In the genomic region with DNA sequence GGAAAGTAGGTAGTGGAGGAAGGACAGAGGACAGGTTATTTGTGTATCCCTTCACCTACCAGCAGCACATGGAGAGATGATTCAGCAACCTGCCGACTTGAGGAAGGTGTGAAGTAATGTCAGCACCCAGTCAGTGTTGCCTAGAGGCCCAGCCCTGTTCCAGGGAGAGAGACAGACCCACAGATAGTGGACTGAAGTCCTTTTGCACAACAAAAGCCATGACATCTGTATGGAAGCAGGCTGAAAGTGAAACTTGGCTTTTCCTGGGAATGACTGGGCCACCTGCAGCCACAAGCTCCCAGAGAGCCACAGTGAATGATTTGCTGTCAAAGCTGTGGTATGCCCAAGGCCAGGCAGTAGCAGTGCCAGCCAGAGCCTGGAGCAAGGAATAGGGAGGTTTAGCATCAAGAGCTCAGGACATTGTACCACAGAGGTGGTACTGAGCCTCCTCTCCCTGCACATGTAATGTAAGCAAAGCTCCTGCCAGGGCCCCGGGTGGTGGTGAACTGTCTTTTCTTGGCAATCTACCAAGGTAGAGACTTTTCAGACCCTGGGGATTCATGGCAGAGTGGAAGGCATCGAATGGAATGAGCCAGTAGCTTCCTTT, we compare ENCODE assay signal across 11 mouse cellular contexts. TPM values are rescaled to one million over a fixed set of nuclear protein-coding genes. Genes with fewer than 3 reads are reported as not detected.
A peak's percentile ranks its signal among the peaks of the same experiment; 100 is the strongest.
DNase-seq lines count a peak whose midpoint lies in the region; ATAC-seq lines count a peak whose summit lies in the region.
"Had no signal": no experiment of that assay in that cellular context is flagged by ENCODE, and none has a peak within 500 bp of the region (broad histone marks: within the 10 kb centered on the region; RNA-seq: fewer than 3 reads in every experiment).

No protein-coding gene starts in this region.

- H3K4me3 ChIP-seq in hindbrain, embryonic 12.5 days = no peak overlapping the region
- no peak overlapping the region for H3K4me3 ChIP-seq in hindbrain, embryonic 16.5 days (ENCODE audit: low read length)
- H3K4me3 ChIP-seq in intestine, embryonic 16.5 days (ENCODE audit: low read length) = no peak overlapping the region

- no peaks in the 10 kb centered on the region for H3K9me3 ChIP-seq in hindbrain, embryonic 12.5 days (replicated peaks)
- no peaks in the 10 kb centered on the region for H3K9me3 ChIP-seq in hindbrain, embryonic 16.5 days (ENCODE audit: control insufficient read depth, low read length)
- H3K9me3 ChIP-seq in intestine, embryonic 16.5 days (ENCODE audit: control insufficient read depth, low read length) = no peaks in the 10 kb centered on the region
- H3K9me3 ChIP-seq: G1E had no signal

- no peak for ATAC-seq in hindbrain, embryonic 12.5 days (ENCODE audit: low FRiP score)
- ATAC-seq in hindbrain, embryonic 16.5 days = no peak
- no peak for ATAC-seq in intestine, embryonic 16.5 days

- H3K36me3 ChIP-seq in hindbrain, embryonic 12.5 days = no peaks in the 10 kb centered on the region
- no peaks in the 10 kb centered on the region for H3K36me3 ChIP-seq in hindbrain, embryonic 16.5 days (ENCODE audit: control insufficient read depth, insufficient read depth, low read length)
- H3K36me3 ChIP-seq in intestine, embryonic 16.5 days (ENCODE audit: control insufficient read depth, insufficient read depth, low read length) = no peaks in the 10 kb centered on the region
- H3K36me3 ChIP-seq: G1E had no signal

- peak; percentile 68 for DNase-seq in 3T3-L1 (ENCODE audit: low read depth, low spot score)
- peak; percentile 44 for DNase-seq in ZHBTc4 (ENCODE audit: low read depth, low spot score)
- no peak for DNase-seq in kidney, adult 11 months
- DNase-seq in ovary, postnatal 10 days (ENCODE audit: low spot score) = no peak
- DNase-seq in layer of hippocampus, postnatal 10 days (ENCODE audit: low spot score in 2 of 2) = no peak

- 51% methylated on average over 3 of the region's 3 CpGs for WGBS in hindbrain, embryonic 12.5 days
- WGBS in hindbrain, embryonic 16.5 days = 28% methylated on average over 3 of the region's 3 CpGs
- WGBS in intestine, embryonic 16.5 days = 43% methylated on average over 3 of the region's 3 CpGs

- peaks cover 6% of the 10 kb centered on the region for H3K27me3 ChIP-seq in hindbrain, embryonic 12.5 days
- no peaks in the 10 kb centered on the region for H3K27me3 ChIP-seq in hindbrain, embryonic 16.5 days (replicated peaks; ENCODE audit: control insufficient read depth, insufficient read depth, low read length)
- no peaks in the 10 kb centered on the region for H3K27me3 ChIP-seq in intestine, embryonic 16.5 days (replicated peaks; ENCODE audit: control insufficient read depth, insufficient read depth, low read length)

- H3K4me1 ChIP-seq in hindbrain, embryonic 12.5 days = peaks cover 11% of the 10 kb centered on the region; the same call in 1 of the 2 replicates
- peaks cover 8% of the 10 kb centered on the region for H3K4me1 ChIP-seq in hindbrain, embryonic 16.5 days (ENCODE audit: control insufficient read depth, insufficient read depth, low read depth, low read length)
- peaks cover 5% of the 10 kb centered on the region; the same call in 1 of the 2 replicates for H3K4me1 ChIP-seq in intestine, embryonic 16.5 days (ENCODE audit: control insufficient read depth, insufficient read depth, low read length)

- H3K27ac ChIP-seq in hindbrain, embryonic 12.5 days = no peak overlapping the region
- no peak overlapping the region for H3K27ac ChIP-seq in hindbrain, embryonic 16.5 days (ENCODE audit: low read depth, low read length)
- H3K27ac ChIP-seq in intestine, embryonic 16.5 days (ENCODE audit: low read length) = peak overlapping the region; percentile 43

- peak overlapping the region; percentile 87; the same call in 1 of the 2 replicates for H3K4me2 ChIP-seq in hindbrain, embryonic 12.5 days (replicated peaks)
- H3K4me2 ChIP-seq in hindbrain, embryonic 16.5 days (ENCODE audit: low read length) = no peak overlapping the region
- H3K4me2 ChIP-seq in intestine, embryonic 16.5 days (ENCODE audit: low read depth, low read length) = no peak overlapping the region

- H3K9ac ChIP-seq in hindbrain, embryonic 12.5 days = no peak overlapping the region
- no peak overlapping the region for H3K9ac ChIP-seq in hindbrain, embryonic 16.5 days (ENCODE audit: low read depth, low read length)
- H3K9ac ChIP-seq in intestine, embryonic 16.5 days (ENCODE audit: low read depth, low read length) = no peak overlapping the region

RNA-seq across cellular contexts. Expression of a gene that starts 1.2 kb away (rescaled TPM):
- polyA plus RNA-seq in hindbrain, embryonic 12.5 days (2016; fragmentation: Nextera tagmentation; extraction: Ambion mirVana) = 3.1 and 5.2 TPM in 2 replicates
- polyA plus RNA-seq in hindbrain, embryonic 16.5 days (2015; fragmentation: Nextera tagmentation; extraction: Ambion mirVana) = 4.1 TPM in 2 replicates
- polyA plus RNA-seq in intestine, embryonic 16.5 days (2015; fragmentation: Nextera tagmentation; extraction: Ambion mirVana) = 17.8 and 18.1 TPM in 2 replicates
- 1 to 10 TPM; 1.8 to 2.0 TPM for total RNA-seq in layer of hippocampus, postnatal 10 days (2021)
- total RNA-seq: G1E; hematopoietic stem cell, adult 5-6 weeks had no signal
- polyA plus RNA-seq: G1E had no signal

RNA-seq across cellular contexts. Expression of a gene that starts 26.3 kb away (rescaled TPM):
- polyA plus RNA-seq in hindbrain, embryonic 12.5 days (2016; fragmentation: Nextera tagmentation; extraction: Ambion mirVana) = 0.40 TPM in 1 of 2 replicates, not detected in the other
- polyA plus RNA-seq in hindbrain, embryonic 16.5 days (2015; fragmentation: Nextera tagmentation; extraction: Ambion mirVana) = 6.1 and 8.9 TPM in 2 replicates
- 2.9 and 3.4 TPM in 2 replicates for polyA plus RNA-seq in intestine, embryonic 16.5 days (2015; fragmentation: Nextera tagmentation; extraction: Ambion mirVana)
- under 1 TPM in 1 of 2 experiments, not detected in 1; 0.38 TPM for total RNA-seq in layer of hippocampus, postnatal 10 days (2021)
- total RNA-seq: G1E; hematopoietic stem cell, adult 5-6 weeks had no signal
- polyA plus RNA-seq: G1E; liver, embryonic 16.5 days had no signal

Comparison
In these comparisons a context has a peak if more than half of its experiments do, and no peak if none do; other contexts are left out.
1. DNase-seq: peak in 3T3-L1 (single experiment) and ZHBTc4 (single experiment); none in kidney, adult 11 months (single experiment), ovary, postnatal 10 days (single experiment) and layer of hippocampus, postnatal 10 days (0 of 2).